ENCODE assay signal across 1 mouse cellular context in genomic region chr19:45016341-45017215, GRCm38 (mm10).
TF ChIP-seq lines count a peak whose summit lies in the region.

No protein-coding gene starts in this region.

TF ChIP-seq in MEL, 35 proteins besides CTCF, POLR2A, EP300 and RAD21 (continued from another document):
- peak; percentile 81 for TF ChIP-seq MAX (IDR thresholded peaks at IDR 0.05; ENCODE audit: low read length)
- no peak; the same call in none of the 2 replicates for TF ChIP-seq HCFC1 (IDR thresholded peaks at IDR 0.05; ENCODE audit: low read depth, low read length)
